Mouse (Mus musculus): Measurements from ENCODE around the gene Mmp21.

- TF ChIP-seq CTCF (IDR thresholded peaks at IDR 0.05; ENCODE audit: extremely low read depth, insufficient read depth, low read length): no peak
- no peak for TF ChIP-seq POLR2A (IDR thresholded peaks at IDR 0.05; ENCODE audit: extremely low read depth, insufficient read depth, low read length)
Measured at GRCm38 (mm10) chr7:133729351-133729750, 49.5 kb upstream of the Mmp21 start.
